Mouse (Mus musculus) right cerebral cortex, postnatal 36 days (tissue): ENCODE measurements around the gene Ccdc82.

ENCODE experiments used
- DNase-seq, 2 experiments: peaks; one replicate each; pipeline ENCODE4 v3.0.0; 2022; ENCODE audit warnings: low spot score in 2 of 2, mixed read lengths in 1 of 2

Gene Ccdc82

DNA sequence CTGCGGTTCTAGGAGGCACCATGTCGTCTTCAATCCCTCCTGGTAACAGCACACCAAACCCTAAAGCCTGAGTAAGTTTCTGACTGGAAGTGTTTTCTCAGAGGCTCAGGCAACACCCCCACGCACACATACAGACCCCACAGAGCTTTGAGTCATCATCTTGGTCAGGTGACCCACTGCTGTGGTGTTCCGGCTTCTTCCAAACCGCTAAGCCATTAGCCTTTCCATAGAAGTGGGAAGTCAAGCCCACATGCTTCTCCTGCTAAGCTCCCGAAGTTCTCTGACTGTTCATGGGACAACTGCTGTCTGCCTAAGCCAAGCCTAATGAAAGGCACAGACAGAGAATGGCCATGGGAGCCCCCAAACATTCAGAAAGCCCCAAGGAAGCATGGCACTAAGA is 52.4 kb downstream of the Ccdc82 start:
- DNase-seq = no peak

DNA sequence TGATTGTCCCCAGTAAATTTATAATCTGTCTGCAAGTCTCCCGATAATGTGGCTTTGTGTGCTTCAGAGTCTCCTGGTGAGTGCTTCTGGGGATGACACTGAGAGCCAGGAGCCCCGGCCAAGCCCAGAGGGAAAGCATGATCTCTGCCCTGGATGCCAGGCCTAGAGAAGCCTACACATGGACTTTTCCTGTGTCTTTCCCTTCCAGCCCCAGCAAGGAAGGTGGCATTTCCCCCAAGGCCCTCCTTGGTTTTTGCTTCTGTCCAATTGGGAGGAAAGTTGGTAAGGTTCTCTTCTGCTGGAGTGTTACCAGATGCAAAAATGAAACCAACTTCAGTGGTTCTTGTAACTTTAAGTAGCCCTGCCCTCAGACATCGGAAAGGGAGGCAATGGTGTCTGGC is 53.3 kb downstream of the Ccdc82 start:
- no peak for DNase-seq

GRCm38 (mm10) chr9:13300891-13301782 is 54.4 kb downstream of the Ccdc82 start:
- no peak for DNase-seq

DNA sequence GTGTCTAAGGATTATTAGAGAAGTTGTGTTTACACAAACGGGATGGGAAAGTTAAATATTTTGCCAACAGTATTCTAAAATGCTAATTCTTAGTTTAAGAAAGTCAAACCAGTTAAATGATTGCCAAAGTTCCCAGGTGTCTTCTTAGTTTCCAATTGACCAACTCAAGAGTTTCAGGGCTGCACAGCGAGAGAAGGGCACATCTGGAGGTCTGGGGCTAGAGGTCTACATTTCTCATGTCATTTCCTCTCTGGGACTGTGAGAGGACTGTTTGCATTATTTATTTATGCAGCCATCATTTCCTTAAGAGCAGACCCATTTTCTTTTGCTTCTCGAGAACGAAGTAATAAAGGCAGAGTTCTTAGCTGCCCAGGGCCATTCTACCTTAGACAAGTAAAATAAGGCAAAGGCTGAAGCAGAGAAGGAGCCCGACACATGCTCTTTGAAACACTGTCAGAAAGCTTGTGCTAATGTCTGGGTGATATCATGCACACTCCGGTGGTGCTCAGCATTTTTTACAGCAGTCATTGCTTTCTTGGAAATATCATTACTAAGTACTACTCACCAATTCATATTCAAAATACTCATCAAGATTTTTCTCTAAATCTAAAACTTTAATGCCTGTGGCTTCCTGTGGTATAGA is 55.5 kb downstream of the Ccdc82 start:
- no peak for DNase-seq

- no peak for DNase-seq
Measured at GRCm38 (mm10) chr9:13303099-13303771, 56.5 kb downstream of the Ccdc82 start.

DNA sequence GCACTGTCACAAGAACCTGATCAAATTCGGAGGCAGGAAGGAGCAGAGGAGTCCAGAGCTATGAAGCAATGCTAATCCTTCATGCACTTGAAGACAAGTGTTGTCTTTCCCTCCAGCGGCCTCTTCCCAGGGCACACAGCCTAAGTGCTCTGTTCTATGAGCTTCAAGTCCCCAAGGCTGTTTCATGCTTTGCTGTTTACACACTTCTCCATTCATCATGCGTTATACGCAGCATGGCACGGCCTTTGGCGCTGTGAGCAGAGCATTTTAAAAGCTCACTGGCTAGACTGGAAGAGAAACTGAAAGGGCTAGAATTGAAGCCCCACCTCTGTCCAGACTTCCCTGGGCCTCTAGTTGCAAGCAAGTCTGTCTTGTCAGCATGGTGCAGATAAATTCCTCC is 57.2 kb downstream of the Ccdc82 start:
- DNase-seq = no peak

GRCm38 (mm10) chr9:13306471-13306870 is 59.7 kb downstream of the Ccdc82 start:
- no peak for DNase-seq

GRCm38 (mm10) chr9:13307226-13307625 is 60.5 kb downstream of the Ccdc82 start:
- no peak for DNase-seq

- no peak for DNase-seq
Measured at GRCm38 (mm10) chr9:13308718-13309117, 62.0 kb downstream of the Ccdc82 start.

- DNase-seq = no peak
Measured at GRCm38 (mm10) chr9:13309807-13310206, 63.1 kb downstream of the Ccdc82 start.

DNA sequence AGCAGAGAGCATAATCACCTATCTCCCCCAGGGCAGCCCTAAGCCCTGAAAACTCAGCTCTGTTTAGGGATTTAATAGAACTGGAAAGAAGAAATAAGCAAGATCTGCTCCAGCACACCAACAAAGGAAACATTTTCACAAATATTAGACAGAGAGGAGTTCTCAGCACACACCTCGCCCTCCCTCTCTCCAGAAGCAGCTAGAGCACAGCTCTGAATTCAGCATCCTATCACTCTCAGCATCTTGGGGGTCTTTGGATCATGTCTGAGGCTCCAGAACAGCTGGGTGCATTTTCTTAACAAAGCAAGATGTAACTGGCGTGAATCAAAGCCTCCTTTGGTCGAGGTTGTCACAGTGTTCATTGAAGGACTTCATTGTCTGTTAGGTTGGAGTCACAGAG is 63.5 kb downstream of the Ccdc82 start:
- no peak for DNase-seq

DNA sequence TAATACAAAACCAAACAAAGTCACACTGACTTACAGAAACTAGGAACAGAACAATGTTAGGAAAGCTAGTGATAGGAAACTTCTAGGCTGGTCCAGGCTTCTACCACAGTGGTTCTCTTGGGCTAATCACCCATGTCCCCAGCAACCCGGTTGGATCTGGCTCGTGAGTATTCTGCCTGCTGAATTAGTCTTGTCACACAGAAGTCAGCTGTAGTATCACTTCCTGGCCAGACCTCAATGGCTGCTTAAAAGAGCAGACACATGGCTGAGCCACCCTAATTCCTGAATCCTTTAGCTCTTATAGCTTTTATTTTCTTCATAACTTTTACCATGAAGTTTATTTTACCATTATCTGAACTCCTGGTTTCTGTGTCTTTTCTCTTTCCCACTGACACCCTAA is 64.3 kb downstream of the Ccdc82 start:
- DNase-seq = no peak

- no peak for DNase-seq
Measured at GRCm38 (mm10) chr9:13313923-13314322, 67.2 kb downstream of the Ccdc82 start.

- no peak for DNase-seq
Measured at GRCm38 (mm10) chr9:13314577-13315004, 67.8 kb downstream of the Ccdc82 start.

- DNase-seq = no peak
Measured at GRCm38 (mm10) chr9:13315393-13315792, 68.6 kb downstream of the Ccdc82 start.

- no peak for DNase-seq
Measured at GRCm38 (mm10) chr9:13319566-13319965, 72.8 kb downstream of the Ccdc82 start.

- no peak for DNase-seq
Measured at GRCm38 (mm10) chr9:13320800-13321364, 74.1 kb downstream of the Ccdc82 start.

GRCm38 (mm10) chr9:13323074-13323473 is 76.3 kb downstream of the Ccdc82 start:
- no peak for DNase-seq

DNA sequence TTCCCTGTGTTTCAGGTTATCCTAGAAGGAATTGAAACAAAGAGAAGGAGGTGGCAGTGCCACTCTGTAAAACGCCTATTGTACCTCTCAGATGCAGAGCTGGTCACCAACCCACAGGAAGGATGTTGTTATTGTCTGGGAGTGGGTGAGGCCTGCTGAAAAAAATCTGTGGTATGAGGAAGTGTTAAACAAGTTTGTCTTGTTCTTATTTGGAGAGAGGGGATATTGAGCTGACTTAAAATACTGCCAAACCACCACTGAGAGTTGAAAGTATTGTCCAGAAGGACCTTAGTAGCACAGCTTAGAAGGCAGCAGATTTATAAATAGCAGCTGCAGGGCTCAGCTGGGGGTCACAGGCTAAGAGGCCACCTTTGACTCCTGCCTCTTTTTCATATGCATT is 76.9 kb downstream of the Ccdc82 start:
- no peak for DNase-seq
